Mouse (Mus musculus): ENCODE measurements around the gene Gm19668. TPM values are rescaled to one million over a fixed set of nuclear protein-coding genes. Genes with fewer than 3 reads are reported as not detected.
"Not testable (repeated sequence)": the region's sequence is repeated elsewhere in the genome, so short reads cannot be mapped to it uniquely, and the experiment has no call there.

Gm19668 gene
- polyA plus RNA-seq, 1 experiment, result not detected

DNA sequence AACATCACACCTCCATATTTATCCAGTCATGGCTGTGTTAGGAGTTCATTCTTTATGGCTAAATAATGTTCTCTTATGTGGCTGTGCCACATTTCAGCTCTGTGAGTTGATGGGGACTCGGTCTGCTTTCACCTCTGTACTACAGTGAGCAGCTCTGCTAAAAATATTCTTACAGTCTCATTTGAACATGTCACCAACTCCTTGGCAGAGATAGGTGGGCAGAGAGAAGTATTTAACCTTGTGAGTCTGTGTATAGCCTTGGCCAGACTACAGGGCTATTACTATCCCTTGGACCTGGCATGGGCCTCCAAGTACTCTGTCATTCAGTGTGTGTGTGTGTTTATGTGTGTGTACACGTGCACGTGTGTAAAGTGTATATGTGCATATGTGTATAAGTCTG, 26.8 kb downstream of the Gm19668 start:
- not testable (repeated sequence) for H3K79me3 ChIP-seq (ENCODE audit: low read depth); H3ac ChIP-seq (ENCODE audit: control insufficient read depth, insufficient read length, low read depth); H3K36me3 ChIP-seq (ENCODE audit: control insufficient read depth, insufficient read depth); H3K4me3 ChIP-seq (ENCODE audit: insufficient read depth, poor library complexity, severe bottlenecking); H3K27me3 ChIP-seq (ENCODE audit: control insufficient read depth, insufficient read depth, insufficient read length); H3K79me2 ChIP-seq (ENCODE audit: control insufficient read depth, insufficient read depth)

DNA sequence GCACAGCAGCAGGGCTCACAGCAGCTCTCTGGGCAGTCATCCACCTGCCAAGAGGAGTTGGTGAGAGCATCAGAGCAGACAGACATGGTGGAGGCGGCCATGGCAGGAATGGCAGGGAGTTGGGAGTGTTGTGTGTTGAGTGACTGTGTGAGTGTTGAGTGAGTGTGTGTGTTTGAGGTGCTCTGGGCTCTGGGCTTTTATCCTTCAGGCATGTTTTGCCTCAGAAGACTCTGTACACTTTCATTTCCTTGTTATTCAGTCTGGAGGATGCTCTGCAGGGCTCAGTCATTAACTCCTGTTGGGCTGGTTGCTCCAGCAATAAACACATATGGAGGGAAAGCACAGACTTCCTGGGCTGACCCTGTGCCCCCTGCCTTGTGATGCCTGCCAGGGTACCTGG, 27.7 kb downstream of the Gm19668 start, which contains the start of gene Gm3238:
Gene Gm3238, minus strand, starts transcription at position 101 of the 400 bp plus-strand sequence.
- H3K27me3 ChIP-seq (ENCODE audit: control insufficient read depth, insufficient read depth, insufficient read length); H3K79me2 ChIP-seq (ENCODE audit: control insufficient read depth, insufficient read depth); H3K36me3 ChIP-seq (ENCODE audit: control insufficient read depth, insufficient read depth); H3K4me3 ChIP-seq (ENCODE audit: insufficient read depth, poor library complexity, severe bottlenecking); H3K79me3 ChIP-seq (ENCODE audit: low read depth); H3ac ChIP-seq (ENCODE audit: control insufficient read depth, insufficient read length, low read depth): not testable (repeated sequence)

DNA sequence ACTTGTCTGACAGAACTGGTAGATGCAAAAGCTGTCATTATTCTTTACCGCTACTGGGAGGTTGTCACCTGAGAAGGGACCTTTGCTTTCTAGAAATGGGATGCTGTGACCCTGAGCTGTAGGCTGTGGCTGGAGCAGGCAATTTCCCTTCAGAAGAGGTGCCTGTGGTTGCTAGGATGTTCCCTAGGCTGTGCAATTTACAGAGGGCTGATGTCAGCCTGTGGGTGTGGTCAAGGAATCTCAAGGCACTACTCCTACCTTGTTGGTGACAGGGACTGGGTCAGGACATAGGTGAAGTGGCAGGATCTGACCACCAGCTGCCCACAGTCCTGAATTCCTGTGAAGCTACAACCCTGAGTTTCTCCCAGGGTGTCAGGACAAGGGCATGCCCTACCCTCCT, 29.2 kb downstream of the Gm19668 start:
- Histone ChIP-seq H3K79me3 (ENCODE audit: low read depth) (no peaks in the 10 kb centered on the region), H3K36me3 (ENCODE audit: control insufficient read depth, insufficient read depth) (no peaks in the 10 kb centered on the region), H3ac (ENCODE audit: control insufficient read depth, insufficient read length, low read depth) (no peak overlapping the region), H3K4me3 (ENCODE audit: insufficient read depth, poor library complexity, severe bottlenecking) (no peak overlapping the region), H3K27me3 (ENCODE audit: control insufficient read depth, insufficient read depth, insufficient read length) (no peaks in the 10 kb centered on the region), H3K79me2 (ENCODE audit: control insufficient read depth, insufficient read depth) (no peaks in the 10 kb centered on the region)
- no peak for TF ChIP-seq MAX (IDR thresholded peaks at IDR 0.05)
- TF ChIP-seq CTCF (IDR thresholded peaks at IDR 0.05; ENCODE audit: control insufficient read depth, insufficient read depth, insufficient read length), result no peak
- TF ChIP-seq FOSL1 (IDR thresholded peaks at IDR 0.05; ENCODE audit: insufficient read depth, low read length, poor library complexity, severe bottlenecking), result no peak
- no peak for TF ChIP-seq CEBPB (IDR thresholded peaks at IDR 0.05; ENCODE audit: low read depth)
- TF ChIP-seq MYOG (IDR thresholded peaks at IDR 0.05; ENCODE audit: control insufficient read depth, extremely low read depth, insufficient read length), result no peak
- no peak for TF ChIP-seq MYOD1 (IDR thresholded peaks at IDR 0.05; ENCODE audit: control insufficient read depth, insufficient read length, low read depth)
- TF ChIP-seq USF1 (IDR thresholded peaks at IDR 0.05; ENCODE audit: low read depth), result no peak

DNA sequence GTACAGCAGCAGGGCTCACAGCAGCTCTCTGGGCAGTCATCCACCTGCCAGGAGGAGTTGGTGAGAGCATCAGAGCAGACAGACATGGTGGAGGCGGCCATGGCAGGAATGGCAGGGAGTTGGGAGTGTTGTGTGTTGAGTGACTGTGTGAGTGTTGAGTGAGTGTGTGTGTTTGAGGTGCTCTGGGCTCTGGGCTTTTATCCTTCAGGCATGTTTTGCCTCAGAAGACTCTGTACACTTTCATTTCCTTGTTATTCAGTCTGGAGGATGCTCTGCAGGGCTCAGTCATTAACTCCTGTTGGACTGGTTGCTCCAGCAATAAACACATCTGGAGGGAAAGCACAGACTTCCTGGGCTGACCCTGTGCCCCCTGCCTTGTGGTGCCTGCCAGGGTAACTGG, 39.4 kb downstream of the Gm19668 start, which contains the start of gene Gm3233:
Gene Gm3233, minus strand, starts transcription at position 101 of the 400 bp plus-strand sequence.
- not testable (repeated sequence) for H3ac ChIP-seq (ENCODE audit: control insufficient read depth, insufficient read length, low read depth); H3K27me3 ChIP-seq (ENCODE audit: control insufficient read depth, insufficient read depth, insufficient read length); H3K36me3 ChIP-seq (ENCODE audit: control insufficient read depth, insufficient read depth); H3K4me3 ChIP-seq (ENCODE audit: insufficient read depth, poor library complexity, severe bottlenecking); H3K79me2 ChIP-seq (ENCODE audit: control insufficient read depth, insufficient read depth); H3K79me3 ChIP-seq (ENCODE audit: low read depth)

DNA sequence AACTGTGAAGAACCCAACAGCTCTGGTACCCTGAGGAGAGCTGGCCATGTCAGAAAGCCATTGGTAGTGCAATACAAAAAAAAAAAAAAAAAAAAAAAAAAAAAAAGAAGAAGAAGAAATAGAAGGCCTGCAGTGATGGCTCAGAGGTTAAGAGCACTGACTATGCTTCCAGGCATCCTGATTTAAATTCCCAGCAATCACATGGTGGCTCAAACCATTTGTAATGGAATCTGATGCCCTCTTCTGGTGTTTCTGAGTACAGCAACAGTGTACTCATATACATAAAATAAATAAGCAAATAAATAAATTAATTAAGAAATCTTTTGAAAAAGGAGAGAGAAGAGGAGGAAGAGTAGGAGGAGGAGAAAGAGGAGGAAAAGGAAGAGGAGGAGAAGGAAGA, 45.5 kb downstream of the Gm19668 start:
- TF ChIP-seq MAX (IDR thresholded peaks at IDR 0.05) (no peak), CEBPB (IDR thresholded peaks at IDR 0.05; ENCODE audit: low read depth) (no peak), MYOG (IDR thresholded peaks at IDR 0.05; ENCODE audit: control insufficient read depth, extremely low read depth, insufficient read length) (no peak), FOSL1 (IDR thresholded peaks at IDR 0.05; ENCODE audit: insufficient read depth, low read length, poor library complexity, severe bottlenecking) (no peak), CTCF (IDR thresholded peaks at IDR 0.05; ENCODE audit: control insufficient read depth, insufficient read depth, insufficient read length) (no peak), USF1 (IDR thresholded peaks at IDR 0.05; ENCODE audit: low read depth) (no peak), MYOD1 (IDR thresholded peaks at IDR 0.05; ENCODE audit: control insufficient read depth, insufficient read length, low read depth) (no peak)
- Histone ChIP-seq H3K27me3 (ENCODE audit: control insufficient read depth, insufficient read depth, insufficient read length) (no peaks in the 10 kb centered on the region), H3K36me3 (ENCODE audit: control insufficient read depth, insufficient read depth) (no peaks in the 10 kb centered on the region), H3K79me2 (ENCODE audit: control insufficient read depth, insufficient read depth) (no peaks in the 10 kb centered on the region), H3ac (ENCODE audit: control insufficient read depth, insufficient read length, low read depth) (no peak overlapping the region), H3K79me3 (ENCODE audit: low read depth) (no peaks in the 10 kb centered on the region), H3K4me3 (ENCODE audit: insufficient read depth, poor library complexity, severe bottlenecking) (no peak overlapping the region)

DNA sequence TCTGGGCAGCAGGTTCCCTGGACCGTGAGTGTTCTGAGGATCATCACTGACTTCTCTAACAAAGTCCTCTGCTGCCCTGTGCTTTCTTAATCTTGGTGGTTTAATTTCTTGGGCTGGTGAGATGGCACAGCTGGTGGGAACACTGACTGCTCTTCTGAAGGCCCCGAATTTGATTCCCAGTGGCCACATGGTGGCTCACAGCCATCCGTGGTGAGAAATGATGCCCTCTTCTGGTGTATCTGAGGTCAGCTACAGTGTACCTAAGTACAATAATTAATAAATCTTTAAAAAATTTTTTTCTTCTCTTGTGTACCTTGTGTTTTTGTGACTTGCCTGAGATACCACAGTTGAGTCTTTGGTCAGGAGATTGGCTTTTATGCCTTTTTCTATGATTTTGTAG, 46.6 kb downstream of the Gm19668 start:
- H3K79me3 ChIP-seq (ENCODE audit: low read depth); H3K36me3 ChIP-seq (ENCODE audit: control insufficient read depth, insufficient read depth); H3K79me2 ChIP-seq (ENCODE audit: control insufficient read depth, insufficient read depth); H3K4me3 ChIP-seq (ENCODE audit: insufficient read depth, poor library complexity, severe bottlenecking); H3K27me3 ChIP-seq (ENCODE audit: control insufficient read depth, insufficient read depth, insufficient read length); H3ac ChIP-seq (ENCODE audit: control insufficient read depth, insufficient read length, low read depth): not testable (repeated sequence)

DNA sequence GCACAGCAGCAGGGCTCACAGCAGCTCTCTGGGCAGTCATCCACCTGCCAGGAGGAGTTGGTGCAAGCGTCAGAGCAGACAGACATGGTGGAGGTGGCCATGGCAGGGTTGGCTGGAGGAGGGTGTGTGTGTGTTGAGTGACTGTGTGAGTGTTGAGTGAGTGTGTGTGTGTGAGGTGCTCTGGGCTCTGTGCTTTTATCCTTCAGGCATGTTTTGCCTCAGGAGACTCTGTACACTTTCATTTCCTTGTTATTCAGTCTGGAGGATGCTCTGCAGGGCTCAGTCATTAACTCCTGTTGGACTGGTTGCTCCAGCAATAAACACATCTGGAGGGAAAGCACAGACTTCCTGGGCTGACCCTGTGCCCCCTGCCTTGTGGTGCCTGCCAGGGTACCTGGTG, 47.7 kb downstream of the Gm19668 start, which contains the start of gene Gm9736:
Gene Gm9736, minus strand, starts transcription at position 101 of the 400 bp plus-strand sequence.
- not testable (repeated sequence) for H3K27me3 ChIP-seq (ENCODE audit: control insufficient read depth, insufficient read depth, insufficient read length); H3K4me3 ChIP-seq (ENCODE audit: insufficient read depth, poor library complexity, severe bottlenecking)

DNA sequence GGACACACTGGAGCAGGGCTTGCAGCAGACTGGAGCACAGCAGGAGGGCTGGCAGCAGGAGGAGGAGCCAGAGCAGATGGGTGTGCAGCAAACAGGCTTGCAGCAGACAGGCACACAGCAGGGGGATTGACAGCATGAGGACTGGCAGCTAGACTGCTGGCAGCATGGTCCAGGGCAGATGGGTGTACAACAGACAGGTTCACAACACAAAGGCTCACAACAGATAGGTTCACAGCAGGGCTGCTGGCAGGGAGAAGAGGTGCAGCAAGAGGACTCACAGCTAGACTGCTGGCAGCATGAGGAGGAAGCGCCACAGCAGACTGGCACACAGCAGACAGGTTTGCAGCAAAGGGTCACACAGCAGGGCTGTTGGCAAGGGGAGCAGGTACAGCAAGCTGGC, 48.2 kb downstream of the Gm19668 start:
- H3K27me3 ChIP-seq (ENCODE audit: control insufficient read depth, insufficient read depth, insufficient read length); H3K79me3 ChIP-seq (ENCODE audit: low read depth); H3K36me3 ChIP-seq (ENCODE audit: control insufficient read depth, insufficient read depth); H3ac ChIP-seq (ENCODE audit: control insufficient read depth, insufficient read length, low read depth); H3K4me3 ChIP-seq (ENCODE audit: insufficient read depth, poor library complexity, severe bottlenecking); H3K79me2 ChIP-seq (ENCODE audit: control insufficient read depth, insufficient read depth): not testable (repeated sequence)

More for the DNA sequence above, 47.7 kb downstream of the Gm19668 start, which contains the start of gene Gm9736:
- H3K79me2 ChIP-seq (ENCODE audit: control insufficient read depth, insufficient read depth); H3K36me3 ChIP-seq (ENCODE audit: control insufficient read depth, insufficient read depth); H3ac ChIP-seq (ENCODE audit: control insufficient read depth, insufficient read length, low read depth); H3K79me3 ChIP-seq (ENCODE audit: low read depth): not testable (repeated sequence)

All from C2C12 (cell line).